Mouse (Mus musculus): ENCODE measurements around the gene Gpr22. TPM values are rescaled to one million over a fixed set of nuclear protein-coding genes. Genes with fewer than 3 reads are reported as not detected.

Gpr22 gene
- polyA plus RNA-seq, 1 experiment from 2014 or later, result 1.5 TPM

GRCm38 (mm10) chr12:31730126-31730525 lies 16.4 kb upstream of the Gpr22 start:
- ATAC-seq (ENCODE audit: low FRiP score, low TSS enrichment) (no peak), DNase-seq (ENCODE audit: low spot score) (no peak)
- no peak overlapping the region for H3K4me3 ChIP-seq (ENCODE audit: low read depth, low read length)
- no peaks in the 10 kb centered on the region for H3K27me3 ChIP-seq (ENCODE audit: control insufficient read depth, insufficient read depth, low read length)
- no peaks in the 10 kb centered on the region for H3K9me3 ChIP-seq (ENCODE audit: control insufficient read depth, low read length)
- H3K36me3 ChIP-seq (ENCODE audit: control insufficient read depth, insufficient read depth, low read length), result no peaks in the 10 kb centered on the region
- no peak overlapping the region for H3K27ac ChIP-seq (replicated peaks)
- no peaks in the 10 kb centered on the region for H3K4me1 ChIP-seq (replicated peaks; ENCODE audit: control insufficient read depth, insufficient read depth)
- no peak for TF ChIP-seq CTCF (IDR thresholded peaks at IDR 0.05; ENCODE audit: low read depth)
- TF ChIP-seq EP300 (optimal IDR thresholded peaks at IDR 0.05), result no peak
- WGBS, result 89% methylated on average over 1 of the region's 1 CpGs
- no peak overlapping the region for H3K9ac ChIP-seq (ENCODE audit: low read length)
- no peak overlapping the region for H3K4me2 ChIP-seq (replicated peaks; ENCODE audit: low read depth)

- H3K9me3 ChIP-seq (ENCODE audit: control insufficient read depth, low read length), result no peaks in the 10 kb centered on the region
- no peak overlapping the region for H3K4me3 ChIP-seq (ENCODE audit: low read depth, low read length)
- 40% methylated on average over 1 of the region's 1 CpGs for WGBS
- H3K9ac ChIP-seq (ENCODE audit: low read length), result no peak overlapping the region
- H3K4me1 ChIP-seq (replicated peaks; ENCODE audit: control insufficient read depth, insufficient read depth), result no peaks in the 10 kb centered on the region
- no peak for DNase-seq (ENCODE audit: low spot score)
- no peak for TF ChIP-seq CTCF (IDR thresholded peaks at IDR 0.05; ENCODE audit: low read depth)
- TF ChIP-seq EP300 (optimal IDR thresholded peaks at IDR 0.05), result no peak
- H3K27ac ChIP-seq (replicated peaks), result no peak overlapping the region
- H3K4me2 ChIP-seq (replicated peaks; ENCODE audit: low read depth), result no peak overlapping the region
- no peaks in the 10 kb centered on the region for H3K27me3 ChIP-seq (ENCODE audit: control insufficient read depth, insufficient read depth, low read length)
- ATAC-seq (ENCODE audit: low FRiP score, low TSS enrichment), result no peak
- H3K36me3 ChIP-seq (ENCODE audit: control insufficient read depth, insufficient read depth, low read length), result no peaks in the 10 kb centered on the region
These were observed 13.0 kb upstream of the Gpr22 start for GRCm38 (mm10) chr12:31726707-31727106.

GRCm38 (mm10) chr12:31725511-31726275 lies 11.9 kb upstream of the Gpr22 start:
- 86% methylated on average over 12 of the region's 12 CpGs for WGBS
- Histone ChIP-seq H3K27ac (replicated peaks) (no peak overlapping the region), H3K9me3 (ENCODE audit: control insufficient read depth, low read length) (no peaks in the 10 kb centered on the region), H3K9ac (ENCODE audit: low read length) (no peak overlapping the region), H3K4me2 (replicated peaks; ENCODE audit: low read depth) (no peak overlapping the region), H3K36me3 (ENCODE audit: control insufficient read depth, insufficient read depth, low read length) (no peaks in the 10 kb centered on the region), H3K4me3 (ENCODE audit: low read depth, low read length) (no peak overlapping the region), H3K4me1 (replicated peaks; ENCODE audit: control insufficient read depth, insufficient read depth) (no peaks in the 10 kb centered on the region), H3K27me3 (ENCODE audit: control insufficient read depth, insufficient read depth, low read length) (no peaks in the 10 kb centered on the region)
- TF ChIP-seq EP300 (optimal IDR thresholded peaks at IDR 0.05) (no peak), CTCF (IDR thresholded peaks at IDR 0.05; ENCODE audit: low read depth) (no peak)
- ATAC-seq (ENCODE audit: low FRiP score, low TSS enrichment) (no peak), DNase-seq (ENCODE audit: low spot score) (no peak)

- Histone ChIP-seq H3K4me3 (ENCODE audit: low read depth, low read length) (no peak overlapping the region), H3K36me3 (ENCODE audit: control insufficient read depth, insufficient read depth, low read length) (no peaks in the 10 kb centered on the region), H3K27ac (replicated peaks) (no peak overlapping the region), H3K27me3 (ENCODE audit: control insufficient read depth, insufficient read depth, low read length) (no peaks in the 10 kb centered on the region), H3K4me1 (replicated peaks; ENCODE audit: control insufficient read depth, insufficient read depth) (no peaks in the 10 kb centered on the region), H3K9me3 (ENCODE audit: control insufficient read depth, low read length) (no peaks in the 10 kb centered on the region), H3K9ac (ENCODE audit: low read length) (no peak overlapping the region), H3K4me2 (replicated peaks; ENCODE audit: low read depth) (no peak overlapping the region)
- DNase-seq (ENCODE audit: low spot score) (no peak), ATAC-seq (ENCODE audit: low FRiP score, low TSS enrichment) (no peak)
- TF ChIP-seq CTCF (IDR thresholded peaks at IDR 0.05; ENCODE audit: low read depth) (peak; percentile 11; the same call in 1 of the 2 replicates), EP300 (optimal IDR thresholded peaks at IDR 0.05) (no peak)
- WGBS, result 91% methylated on average over 3 of the region's 3 CpGs
These were observed 10.8 kb upstream of the Gpr22 start for GRCm38 (mm10) chr12:31724576-31724975.

GRCm38 (mm10) chr12:31719586-31720275 lies 6.0 kb upstream of the Gpr22 start:
- Histone ChIP-seq H3K27me3 (ENCODE audit: control insufficient read depth, insufficient read depth, low read length) (no peaks in the 10 kb centered on the region), H3K4me2 (replicated peaks; ENCODE audit: low read depth) (no peak overlapping the region), H3K36me3 (ENCODE audit: control insufficient read depth, insufficient read depth, low read length) (no peaks in the 10 kb centered on the region), H3K4me1 (replicated peaks; ENCODE audit: control insufficient read depth, insufficient read depth) (no peaks in the 10 kb centered on the region), H3K9ac (ENCODE audit: low read length) (no peak overlapping the region), H3K9me3 (ENCODE audit: control insufficient read depth, low read length) (no peaks in the 10 kb centered on the region), H3K27ac (replicated peaks) (no peak overlapping the region), H3K4me3 (ENCODE audit: low read depth, low read length) (no peak overlapping the region)
- TF ChIP-seq CTCF (IDR thresholded peaks at IDR 0.05; ENCODE audit: low read depth) (peak; percentile 73), EP300 (optimal IDR thresholded peaks at IDR 0.05) (no peak)
- 71% methylated on average over 1 of the region's 1 CpGs for WGBS
- DNase-seq (ENCODE audit: low spot score), result peak; percentile 26
- ATAC-seq (ENCODE audit: low FRiP score, low TSS enrichment), result no peak

GRCm38 (mm10) chr12:31714070-31714469 lies 323 bp upstream of the Gpr22 start:
- no peaks in the 10 kb centered on the region for H3K9me3 ChIP-seq (ENCODE audit: control insufficient read depth, low read length)
- no peak overlapping the region for H3K27ac ChIP-seq (replicated peaks)
- H3K4me3 ChIP-seq (ENCODE audit: low read depth, low read length), result no peak overlapping the region
- no peaks in the 10 kb centered on the region for H3K36me3 ChIP-seq (ENCODE audit: control insufficient read depth, insufficient read depth, low read length)
- 92% methylated on average over 3 of the region's 3 CpGs for WGBS
- H3K27me3 ChIP-seq (ENCODE audit: control insufficient read depth, insufficient read depth, low read length), result no peaks in the 10 kb centered on the region
- H3K4me1 ChIP-seq (replicated peaks; ENCODE audit: control insufficient read depth, insufficient read depth), result no peaks in the 10 kb centered on the region
- no peak overlapping the region for H3K4me2 ChIP-seq (replicated peaks; ENCODE audit: low read depth)
- no peak for TF ChIP-seq CTCF (IDR thresholded peaks at IDR 0.05; ENCODE audit: low read depth)
- no peak for TF ChIP-seq EP300 (optimal IDR thresholded peaks at IDR 0.05)
- DNase-seq (ENCODE audit: low spot score) (no peak), ATAC-seq (ENCODE audit: low FRiP score, low TSS enrichment) (no peak)
- no peak overlapping the region for H3K9ac ChIP-seq (ENCODE audit: low read length)

All from stomach, postnatal 0 days (tissue).